Mouse (Mus musculus) hindbrain, embryonic 14.5 days (tissue): Measurements from ENCODE around the gene Mfap4. TPM values are rescaled to one million over a fixed set of nuclear protein-coding genes. Genes with fewer than 3 reads are reported as not detected.

Experiments
- ATAC-seq: fragments of 200-750 bp; cut with Nextera tagmentation; 2 replicates; pipeline ENCODE4 v1.8.0; 2017; ENCODE audit warnings: moderate number of reproducible peaks, mild to moderate bottlenecking, moderate TSS enrichment, moderate library complexity; ENCODE audit not compliant: low FRiP score
- DNase-seq: peaks from one replicate; pipeline ENCODE4 v3.0.0-alpha.2; 2015; ENCODE audit warnings: low spot score
- H3K27ac ChIP-seq: fragments of 300-500 bp; sonication (generic); 2 replicates; pipeline ENCODE4 v1.5.1; 2014; ENCODE audit warnings: mild to moderate bottlenecking, moderate library complexity
- H3K27me3 ChIP-seq: fragments of 300-500 bp; sonication (generic); 2 replicates; pipeline ENCODE4 v1.6.1; 2014; ENCODE audit warnings: mild to moderate bottlenecking, low read length, mixed read lengths; ENCODE audit not compliant: control insufficient read depth, insufficient read depth
- H3K36me3 ChIP-seq: fragments of 300-500 bp; sonication (generic); replicated peaks from 2 replicates; pipeline ENCODE4 v1.6.1; 2014; ENCODE audit not compliant: control insufficient read depth, insufficient read depth
- H3K4me1 ChIP-seq: fragments of 300-500 bp; sonication (generic); replicated peaks from 2 replicates; pipeline ENCODE4 v1.6.1; 2014; ENCODE audit warnings: antibody characterized with exemption, low read length, mixed read lengths; ENCODE audit not compliant: control insufficient read depth, insufficient read depth
- H3K4me2 ChIP-seq: fragments of 300-500 bp; sonication (generic); replicated peaks from 2 replicates; pipeline ENCODE4 v1.6.1; 2014; ENCODE audit warnings: mild to moderate bottlenecking, moderate library complexity
- H3K4me3 ChIP-seq: fragments of 300-500 bp; sonication (generic); replicated peaks from 2 replicates; pipeline ENCODE4 v1.5.1; 2014; ENCODE audit warnings: mild to moderate bottlenecking, low read length
- H3K9ac ChIP-seq: fragments of 300-500 bp; sonication (generic); 2 replicates; pipeline ENCODE4 v1.6.1; 2014
- H3K9me3 ChIP-seq: fragments of 300-500 bp; sonication (generic); 2 replicates; pipeline ENCODE4 v1.6.1; 2016; ENCODE audit warnings: low read length; ENCODE audit not compliant: control insufficient read depth
- WGBS: fragments of 180-500 bp; shearing (Covaris S2); extraction: QIAGEN DNeasy Blood & Tissue Kit; methylation state at CpG from one replicate; pipeline ENCODE4 v1.1.7; 2014; 5-methylcytosine and 5-hydroxymethylcytosine counted together
- polyA plus RNA-seq: library from polyadenylated mRNA; unstranded; fragments of >200 nt; fragmentation: Nextera tagmentation; extraction: Ambion mirVana; gene quantifications from 2 replicates; pipeline ENCODE4 v1.2.1, GENCODE M21; 2014

Mfap4 gene
- polyA plus RNA-seq, 1 experiment from 2014 or later: 52.4 TPM

DNA sequence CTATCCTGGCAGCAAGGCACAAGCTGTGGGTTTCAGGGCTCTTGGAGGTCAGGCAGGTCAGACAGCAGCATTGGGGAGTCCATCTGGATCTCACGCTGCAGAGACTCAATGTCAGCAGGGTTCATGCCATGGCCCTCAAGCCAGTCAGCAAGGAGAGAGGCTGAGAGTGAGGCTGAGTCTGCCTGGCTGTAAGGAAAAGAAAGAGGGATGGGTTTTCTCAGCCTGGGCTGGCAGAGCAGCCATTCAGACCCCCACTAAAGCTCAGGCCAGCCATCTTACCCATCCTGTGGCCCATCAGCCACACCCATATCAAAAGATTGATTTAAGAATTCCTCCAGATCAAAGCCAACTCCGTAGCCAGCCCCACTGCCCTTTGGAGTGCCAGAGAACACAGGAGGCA lies 3.9 kb downstream of the Mfap4 start:
- H3K9ac ChIP-seq: no peak overlapping the region
- 72% methylated on average over 2 of the region's 2 CpGs for WGBS

DNA sequence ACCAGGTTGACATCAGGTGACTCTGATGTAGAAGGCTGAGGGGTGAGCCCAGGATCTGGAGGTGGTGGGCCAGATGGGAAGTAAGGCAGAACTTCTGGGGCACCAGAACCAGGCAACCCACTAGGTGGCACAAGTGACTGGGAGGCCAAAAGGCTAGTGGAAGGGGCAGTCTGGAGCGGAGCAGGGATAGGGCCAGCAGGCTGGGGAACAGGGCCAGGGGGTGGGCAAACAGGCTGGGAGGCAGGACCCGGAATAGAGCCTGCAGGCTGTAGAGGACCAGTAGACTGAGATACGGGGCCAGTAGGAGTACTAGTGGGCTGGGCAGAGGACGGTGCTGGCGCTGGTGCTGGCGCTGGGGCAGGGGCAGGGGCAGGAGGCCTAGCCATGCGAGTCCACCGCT lies 4.6 kb downstream of the Mfap4 start:
- Histone ChIP-seq H3K36me3 (peaks cover 54% of the 10 kb centered on the region), H3K9ac (no peak overlapping the region), H3K9me3 (no peaks in the 10 kb centered on the region), H3K4me1 (peaks cover 29% of the 10 kb centered on the region), H3K27me3 (no peaks in the 10 kb centered on the region), H3K4me3 (no peak overlapping the region), H3K4me2 (no peak overlapping the region), H3K27ac (no peak overlapping the region)
- no peak for DNase-seq
- 91% methylated on average over 8 of the region's 8 CpGs for WGBS
- ATAC-seq: no peak

More for the DNA sequence above, 3.9 kb downstream of the Mfap4 start:
- H3K4me2 ChIP-seq: no peak overlapping the region
- no peak overlapping the region for H3K27ac ChIP-seq
- no peaks in the 10 kb centered on the region for H3K9me3 ChIP-seq
- peaks cover 36% of the 10 kb centered on the region for H3K4me1 ChIP-seq
- H3K4me3 ChIP-seq: no peak overlapping the region
- no peaks in the 10 kb centered on the region for H3K27me3 ChIP-seq
- H3K36me3 ChIP-seq: peaks cover 54% of the 10 kb centered on the region
- DNase-seq (no peak), ATAC-seq (no peak)

GRCm38 (mm10) chr11:61490944-61491520 lies 5.8 kb downstream of the Mfap4 start:
- 89% methylated on average over 22 of the region's 22 CpGs for WGBS
- no peaks in the 10 kb centered on the region for H3K9me3 ChIP-seq
- H3K9ac ChIP-seq: no peak overlapping the region
- H3K4me1 ChIP-seq: peaks cover 21% of the 10 kb centered on the region
- no peaks in the 10 kb centered on the region for H3K27me3 ChIP-seq
- no peak overlapping the region for H3K4me3 ChIP-seq
- H3K4me2 ChIP-seq: no peak overlapping the region
- H3K27ac ChIP-seq: no peak overlapping the region
- H3K36me3 ChIP-seq: peaks cover 54% of the 10 kb centered on the region
- DNase-seq (no peak), ATAC-seq (no peak)

GRCm38 (mm10) chr11:61492749-61493401 lies 7.6 kb downstream of the Mfap4 start:
- WGBS: 74% methylated on average over 12 of the region's 12 CpGs

GRCm38 (mm10) chr11:61493525-61494128 lies 8.4 kb downstream of the Mfap4 start:
- 1% methylated on average over 45 of the region's 50 CpGs for WGBS
- Histone ChIP-seq H3K4me1 (peaks cover 11% of the 10 kb centered on the region), H3K9me3 (no peaks in the 10 kb centered on the region), H3K4me2 (peak overlapping the region; percentile 75), H3K4me3 (peak overlapping the region; percentile 89), H3K36me3 (peaks cover 41% of the 10 kb centered on the region), H3K27ac (peak overlapping the region; percentile 92), H3K27me3 (no peaks in the 10 kb centered on the region), H3K9ac (peak overlapping the region; percentile 89)
- ATAC-seq: peak; percentile 72
- peak; percentile 34 for DNase-seq

More at GRCm38 (mm10) chr11:61492749-61493401, 7.6 kb downstream of the Mfap4 start:
- H3K9me3 ChIP-seq: no peaks in the 10 kb centered on the region
- H3K27me3 ChIP-seq: no peaks in the 10 kb centered on the region
- H3K27ac ChIP-seq: peak overlapping the region; percentile 92; the same call in 1 of the 2 replicates
- peak overlapping the region; percentile 75 for H3K4me2 ChIP-seq
- H3K9ac ChIP-seq: peak overlapping the region; percentile 89
- H3K36me3 ChIP-seq: peaks cover 49% of the 10 kb centered on the region
- no peak for ATAC-seq
- peak overlapping the region; percentile 89 for H3K4me3 ChIP-seq
- no peak for DNase-seq
- H3K4me1 ChIP-seq: peaks cover 13% of the 10 kb centered on the region

DNA sequence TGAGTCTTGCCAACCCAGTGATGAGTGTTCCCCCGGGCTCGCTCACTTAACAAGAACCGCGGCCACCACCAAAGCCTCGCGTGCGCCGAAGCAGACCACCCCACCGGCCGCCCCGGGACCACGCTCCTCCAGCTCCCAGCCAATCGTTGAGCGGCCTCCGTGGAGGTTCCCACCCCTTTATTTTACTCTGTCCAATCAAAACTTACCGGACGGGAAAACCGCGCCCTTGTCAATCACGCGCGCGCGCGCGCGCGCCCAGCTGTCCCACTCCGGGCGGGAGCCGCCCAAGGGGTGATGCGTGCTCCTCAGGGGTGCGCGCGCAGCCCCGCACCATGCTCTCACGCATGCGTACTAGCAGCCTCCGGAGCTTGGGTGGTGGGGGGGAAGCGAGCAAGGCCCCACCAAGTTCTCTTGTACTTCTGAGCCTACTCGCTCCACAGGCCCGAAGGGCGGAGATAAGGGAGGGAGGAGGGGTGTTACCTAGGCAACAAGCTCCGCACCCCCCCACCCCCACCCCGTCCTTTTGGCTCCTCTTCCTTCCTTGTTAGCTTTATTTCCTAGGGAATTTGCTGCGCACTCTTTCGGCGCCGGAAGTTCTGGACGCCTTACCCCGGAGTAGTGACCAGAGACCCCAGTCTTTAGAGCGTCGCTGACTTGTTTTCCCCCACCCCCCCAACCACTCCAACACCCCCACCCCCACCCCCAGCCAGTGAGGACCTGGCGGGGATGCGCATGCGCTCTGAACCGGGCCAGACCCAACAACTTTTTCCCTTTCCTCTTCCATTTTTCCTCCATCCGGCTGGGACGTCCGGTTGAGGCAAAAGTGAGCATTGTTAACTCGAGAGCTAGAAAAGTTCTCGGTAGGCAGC lies 9.1 kb downstream of the Mfap4 start, which contains the start of gene Mapk7:
Gene Mapk7 (minus strand): TSS at position 278 of the 869 bp plus-strand sequence.
- Histone ChIP-seq H3K4me2 (peak within 1 kb of the TSS; percentile 75), H3K4me3 (peak within 1 kb of the TSS; percentile 89), H3K9me3 (no peaks in the 10 kb centered on the region), H3K27ac (peak within 1 kb of the TSS; percentile 92), H3K36me3 (peaks cover 34% of the 10 kb centered on the region), H3K4me1 (peaks cover 11% of the 10 kb centered on the region), H3K27me3 (no peaks in the 10 kb centered on the region), H3K9ac (peak within 1 kb of the TSS; percentile 89)
- WGBS: under 1% methylated on average over 61 of the region's 62 CpGs
- peak; percentile 98 for ATAC-seq
- DNase-seq: peak; percentile 100

GRCm38 (mm10) chr11:61495528-61495927 lies 10.3 kb downstream of the Mfap4 start:
- Histone ChIP-seq H3K9ac (no peak overlapping the region), H3K4me2 (no peak overlapping the region; the same call in 1 of the 2 replicates), H3K9me3 (no peaks in the 10 kb centered on the region), H3K27ac (no peak overlapping the region), H3K4me3 (no peak overlapping the region), H3K36me3 (peaks cover 22% of the 10 kb centered on the region), H3K4me1 (peaks cover 11% of the 10 kb centered on the region), H3K27me3 (no peaks in the 10 kb centered on the region)
- ATAC-seq: no peak
- 86% methylated on average over 2 of the region's 2 CpGs for WGBS
- DNase-seq: no peak

- Histone ChIP-seq H3K27me3 (no peaks in the 10 kb centered on the region), H3K9ac (no peak overlapping the region), H3K4me2 (no peak overlapping the region), H3K36me3 (peaks cover 3% of the 10 kb centered on the region; the same call in 1 of the 2 replicates), H3K4me1 (peaks cover 8% of the 10 kb centered on the region), H3K9me3 (no peaks in the 10 kb centered on the region), H3K27ac (no peak overlapping the region), H3K4me3 (no peak overlapping the region)
- ATAC-seq (no peak), DNase-seq (no peak)
- WGBS: 81% methylated on average over 1 of the region's 1 CpGs
Measured at GRCm38 (mm10) chr11:61497490-61497889, 12.3 kb downstream of the Mfap4 start.
